Mouse (Mus musculus) C2C12 (cell line): ENCODE data around the gene Fbxo31.

Experiments used
- CTCF ChIP-seq: IDR thresholded peaks from one replicate; pipeline ENCODE4 v1.5.1; 2011; ENCODE audit not compliant: control insufficient read depth, insufficient read depth, insufficient read length
- MYOD1 ChIP-seq: IDR thresholded peaks from one replicate; pipeline ENCODE4 v1.6.1; 2011; ENCODE audit warnings: low read depth; ENCODE audit not compliant: control insufficient read depth, insufficient read length
- USF1 ChIP-seq: IDR thresholded peaks from one replicate; pipeline ENCODE4 v1.6.1; 2011; ENCODE audit warnings: low read depth, mild to moderate bottlenecking, control low read depth, moderate library complexity

- TF ChIP-seq CTCF (no peak), USF1 (no peak), MYOD1 (no peak)
These were observed 593 bp downstream of the Fbxo31 start for GRCm38 (mm10) chr8:121577751-121578675.
